Mouse (Mus musculus): ENCODE measurements around the gene Slc22a17.

Slc22a17 gene

DNA sequence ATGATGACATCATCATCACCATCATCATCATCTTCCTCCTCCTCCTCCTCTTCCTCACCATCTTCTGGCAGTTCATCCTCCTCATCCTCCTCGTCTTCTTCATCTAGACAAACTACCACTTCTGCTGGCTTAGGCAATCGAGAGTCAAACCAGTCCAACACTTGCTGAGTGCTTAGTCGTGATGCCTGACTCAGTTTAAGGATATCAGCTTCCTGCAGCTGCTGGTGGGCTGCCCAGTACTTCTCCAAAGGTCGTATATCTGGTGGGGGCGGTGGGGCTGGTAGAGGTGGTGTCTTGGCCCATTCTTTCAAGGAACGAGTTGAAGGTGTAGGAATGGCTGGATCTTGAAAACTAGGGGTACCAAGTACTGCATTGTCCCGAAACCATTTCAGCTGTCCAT, 56.2 kb downstream of the Slc22a17 start:
- DNase-seq, result no peak
